Comparison of ENCODE assay signal across 7 mouse cellular contexts in the genomic region with DNA sequence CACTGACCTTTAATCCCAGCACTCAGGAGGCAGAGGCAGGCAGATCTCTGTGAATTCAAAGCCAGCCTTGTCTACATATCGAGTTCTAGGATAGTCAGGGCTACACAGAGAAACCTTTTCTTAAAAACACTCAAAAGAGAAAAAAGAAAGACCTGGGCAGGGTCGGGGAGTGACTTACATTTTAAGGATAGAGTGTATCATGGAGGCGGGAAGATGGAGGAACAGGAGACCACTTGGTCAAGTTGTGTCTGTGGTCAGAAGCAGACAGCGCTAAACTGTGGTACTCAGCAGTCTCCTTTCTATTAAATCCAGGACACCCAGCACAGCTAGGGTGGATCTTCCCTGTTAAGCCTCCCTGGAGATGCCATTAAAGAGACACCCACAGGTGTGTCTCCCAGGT. TPM values are rescaled to one million over a fixed set of nuclear protein-coding genes. Genes with fewer than 3 reads are reported as not detected.
DNase-seq lines count a peak whose midpoint lies in the region; ATAC-seq and TF ChIP-seq lines count a peak whose summit lies in the region.

A gene (minus strand): TSS at position 333 of the 400 bp plus-strand sequence.

- H3K27ac ChIP-seq in left cerebral cortex, adult 2 months: no peak within 1 kb of the TSS
- H3K27ac ChIP-seq in midbrain, embryonic 15.5 days: no peak within 1 kb of the TSS

- no peaks in the 10 kb centered on the region for H3K36me3 ChIP-seq in midbrain, embryonic 15.5 days (replicated peaks)

- ATAC-seq in granulocyte monocyte progenitor cell, adult 5-6 weeks (replicated peaks; ENCODE audit: poor library complexity, severe bottlenecking): no peak
- ATAC-seq in midbrain, embryonic 15.5 days (replicated peaks): no peak

- intact Hi-C loops in left cerebral cortex, adult 2 months (cut with DNase I): loop anchor here (5.0 kb wide), 1 partner anchor 36 kb away; no protein-coding TSS in a partner anchor

- H3K27me3 ChIP-seq in midbrain, embryonic 15.5 days (replicated peaks): no peaks in the 10 kb centered on the region

- peaks cover 21% of the 10 kb centered on the region for H3K4me1 ChIP-seq in midbrain, embryonic 15.5 days

- no peak within 1 kb of the TSS for H3K4me3 ChIP-seq in left cerebral cortex, adult 2 months
- H3K4me3 ChIP-seq in midbrain, embryonic 15.5 days: peak within 1 kb of the TSS; percentile 81

- H3K9me3 ChIP-seq in midbrain, embryonic 15.5 days: no peaks in the 10 kb centered on the region

- DNase-seq in left cerebral cortex, adult 2 months (ENCODE audit: extremely low spot score in 1 of 2, low spot score in 2 of 2): no peak
- no peak for DNase-seq in left cerebral cortex, adult 9 months (ENCODE audit: low spot score in 2 of 2)
- DNase-seq in layer of hippocampus, postnatal 10 days (ENCODE audit: low spot score in 2 of 2): no peak
- DNase-seq in urinary bladder, postnatal 25 days (ENCODE audit: low spot score): no peak
- DNase-seq in spleen, postnatal 36 days (ENCODE audit: low spot score in 2 of 2): no peak

- 93% methylated on average over 4 of the region's 4 CpGs for WGBS in midbrain, embryonic 15.5 days

- peak within 1 kb of the TSS; percentile 52 for H3K4me2 ChIP-seq in midbrain, embryonic 15.5 days

- H3K9ac ChIP-seq in midbrain, embryonic 15.5 days: no peak within 1 kb of the TSS

- no peak for TF ChIP-seq CTCF in left cerebral cortex, adult 2 months (IDR thresholded peaks at IDR 0.05)

RNA-seq across cellular contexts. Expression of the gene that starts here (rescaled TPM):
- 10 to 100 TPM; 21.4 to 23.1 TPM for total RNA-seq in left cerebral cortex, adult 2 months (2021)
- total RNA-seq in granulocyte monocyte progenitor cell, adult 5-6 weeks (2014; fragmentation: Nextera tagmentation): 22.1 and 24.8 TPM in 2 replicates
- total RNA-seq in granulocyte monocyte progenitor cell, adult 5-6 weeks (2017): 34.5 and 40.2 TPM in 2 replicates
- 10 to 100 TPM; 19.9 to 20.5 TPM for total RNA-seq in layer of hippocampus, postnatal 10 days (2021)
- 7.2 and 7.8 TPM in 2 replicates for polyA plus RNA-seq in midbrain, embryonic 15.5 days (2015; fragmentation: Nextera tagmentation; extraction: Ambion mirVana)
